Mouse (Mus musculus) liver, postnatal 0 days (tissue): ENCODE measurements at regions not wholly inside any gene's neighbourhood (a gene's known extent, or its start where the extent isn't known, plus 50 kb on each side); places are given as distances from the start of the nearest gene placed in this dataset.

Experiments
- CTCF ChIP-seq: sonication (generic); IDR thresholded peaks from 2 replicates; pipeline ENCODE4 v1.5.1; 2016; ENCODE audit warnings: antibody characterized with exemption, low read depth
- EP300 ChIP-seq: IDR thresholded peaks from 2 replicates; pipeline ENCODE4 v1.6.1; 2016; ENCODE audit warnings: antibody characterized with exemption, low read depth, mild to moderate bottlenecking

GRCm38 (mm10) chr5:126735733-126736132, 505.9 kb upstream of the Tmem132c start:
- TF ChIP-seq CTCF (no peak), EP300 (no peak)
